Mouse (Mus musculus) spleen, adult 2 months (tissue): ENCODE results near the gene Dmrt1.

Experiments
- CTCF ChIP-seq: fragments of 200-500 bp; IDR thresholded peaks from 2 replicates; pipeline ENCODE4 v1.5.1; 2011; ENCODE audit warnings: mild to moderate bottlenecking, inconsistent platforms; ENCODE audit not compliant: insufficient read depth, insufficient read length, insufficient replicate concordance; ENCODE audit errors: extremely low read depth
- POLR2A ChIP-seq: fragments of 200-500 bp; IDR thresholded peaks from 2 replicates; pipeline ENCODE4 v1.6.1; 2011; ENCODE audit warnings: low read depth, low read length, inconsistent platforms

- TF ChIP-seq POLR2A: no peak
- TF ChIP-seq CTCF: no peak
Observed at GRCm38 (mm10) chr19:25635119-25635518, 129.7 kb downstream of the Dmrt1 start.
